Mouse (Mus musculus) liver, postnatal 0 days (tissue): ENCODE measurements around the gene Herpud1.

Experiments
- CTCF ChIP-seq: sonication (generic); IDR thresholded peaks from 2 replicates; pipeline ENCODE4 v1.5.1; 2016; ENCODE audit warnings: antibody characterized with exemption, low read depth
- EP300 ChIP-seq: IDR thresholded peaks from 2 replicates; pipeline ENCODE4 v1.6.1; 2016; ENCODE audit warnings: antibody characterized with exemption, low read depth, mild to moderate bottlenecking

- TF ChIP-seq CTCF (no peak), EP300 (no peak)
These were observed 48.7 kb upstream of the Herpud1 start for GRCm38 (mm10) chr8:94337559-94337958.
